Mouse (Mus musculus) brain, embryonic 14.5 days (tissue): Measurements from ENCODE around the gene Cage1.

Source experiments
- CTCF ChIP-seq: fragments of 200-500 bp; IDR thresholded peaks from 2 replicates; pipeline ENCODE4 v1.5.1; 2012; ENCODE audit warnings: inconsistent platforms, mild to moderate bottlenecking, moderate library complexity, borderline replicate concordance; ENCODE audit not compliant: insufficient read depth, insufficient read length; ENCODE audit errors: extremely low read depth
- POLR2A ChIP-seq: fragments of 200-500 bp; IDR thresholded peaks from 2 replicates; pipeline ENCODE4 v1.6.1; 2012; ENCODE audit warnings: mild to moderate bottlenecking, inconsistent platforms, borderline replicate concordance; ENCODE audit not compliant: poor library complexity, insufficient read depth, insufficient read length, severe bottlenecking; ENCODE audit errors: extremely low read depth

DNA sequence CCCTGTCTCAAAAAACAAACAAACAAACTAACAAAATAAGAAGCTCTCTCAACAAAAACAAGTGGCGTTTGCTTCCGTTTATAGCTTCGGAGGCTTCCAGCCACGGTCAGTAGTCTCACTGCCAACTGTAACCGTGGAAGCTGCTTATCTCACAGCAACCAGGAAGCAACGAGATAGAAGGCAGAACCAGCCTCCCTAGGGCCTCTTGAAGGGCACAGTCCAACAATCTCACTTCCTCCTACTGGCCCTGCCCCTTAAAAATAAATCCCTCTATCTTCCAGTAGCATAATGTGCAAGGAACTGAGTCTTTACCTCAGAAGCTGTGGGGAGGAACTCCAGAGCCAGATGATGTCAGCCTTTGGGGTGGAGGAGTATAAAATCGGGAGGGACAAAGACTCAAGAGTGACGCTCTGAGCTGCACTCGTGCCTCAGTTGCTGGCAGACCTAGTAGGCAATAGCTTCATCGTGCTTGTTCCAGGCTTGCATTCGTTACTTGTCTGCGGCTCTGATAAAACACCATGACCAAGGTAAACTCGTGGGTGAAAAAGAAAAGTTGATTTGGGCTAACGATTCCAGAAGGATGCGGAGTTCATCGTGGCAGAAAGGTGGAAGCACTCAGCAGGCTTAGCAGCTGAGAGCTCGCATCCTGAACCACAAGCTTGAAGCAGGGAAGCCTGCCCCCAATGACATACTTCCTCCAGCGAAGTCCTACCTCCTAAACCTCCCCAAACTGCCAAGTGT lies 78.2 kb downstream of the Cage1 start:
- no peak for TF ChIP-seq CTCF
- no peak for TF ChIP-seq POLR2A
